Mouse (Mus musculus) CH12.LX (cell line): ENCODE results near the gene Atp2b2. TPM values are rescaled to one million over a fixed set of nuclear protein-coding genes. Genes with fewer than 3 reads are reported as not detected.

Experiments used
- DNase-seq: peaks from one replicate; pipeline ENCODE4 v3.0.0-alpha.2; 2013; ENCODE audit errors: extremely low read depth
- H3K27ac ChIP-seq: 2 replicates; pipeline ENCODE4 v1.5.1; 2012; ENCODE audit warnings: low read depth, mild to moderate bottlenecking, control low read depth, moderate library complexity; ENCODE audit not compliant: insufficient read depth
- H3K27me3 ChIP-seq: replicated peaks from 2 replicates; pipeline ENCODE3; 2012; ENCODE audit warnings: inconsistent platforms
- H3K36me3 ChIP-seq, 2 experiments: replicated peaks in 1 of 2; 2 replicates each; pipeline versions ENCODE3 to v1.6.1; 2012; ENCODE audit warnings: inconsistent platforms in 1 of 2, low read length in 1 of 2, mild to moderate bottlenecking in 1 of 2, mixed read lengths in 1 of 2, moderate library complexity in 1 of 2; ENCODE audit not compliant: control insufficient read depth in 1 of 2, insufficient read depth in 1 of 2
- H3K4me1 ChIP-seq, 2 experiments: 2 replicates each; pipeline ENCODE4 v1.6.1; 2012; ENCODE audit warnings: inconsistent platforms in 1 of 2, moderate library complexity in 1 of 2; ENCODE audit not compliant: insufficient read depth in 2 of 2, control insufficient read depth in 1 of 2
- H3K4me2 ChIP-seq: 2 replicates; pipeline ENCODE4 v1.6.1; 2012; ENCODE audit warnings: low read depth, mild to moderate bottlenecking, control low read depth; ENCODE audit not compliant: poor library complexity, insufficient read depth, severe bottlenecking
- H3K4me3 ChIP-seq, 3 experiments: fragments of 150-350 bp in 1 of 3; sonication (generic) in 1 of 3; replicated peaks in 1 of 3; 2 replicates each; pipeline versions ENCODE3 to v1.5.1; 2011 to 2012; ENCODE audit warnings: low read depth in 2 of 3, low read length in 2 of 3, mild to moderate bottlenecking in 2 of 3, moderate library complexity in 2 of 3, control low read depth in 1 of 3, improper control_type of control experiment in 1 of 3, inconsistent platforms in 1 of 3, mixed read lengths in 1 of 3; ENCODE audit not compliant: poor library complexity in 1 of 3
- H3K79me2 ChIP-seq: replicated peaks from 2 replicates; pipeline ENCODE4 v1.6.1; 2012; ENCODE audit warnings: mild to moderate bottlenecking, moderate library complexity; ENCODE audit not compliant: control insufficient read depth, poor library complexity, insufficient read depth, severe bottlenecking; ENCODE audit errors: extremely low read depth
- H3K9ac ChIP-seq: 2 replicates; pipeline ENCODE4 v1.6.1; 2012; ENCODE audit warnings: low read depth, mild to moderate bottlenecking, control low read depth, moderate library complexity; ENCODE audit not compliant: insufficient read depth
- H3K9me3 ChIP-seq: replicated peaks from 2 replicates; pipeline ENCODE3; 2012; ENCODE audit warnings: low read length, inconsistent platforms, mixed read lengths
- BHLHE40 ChIP-seq: IDR thresholded peaks from 2 replicates; pipeline ENCODE4 v1.6.1; 2011; ENCODE audit warnings: mild to moderate bottlenecking, low read depth, low read length, improper control_type of control experiment
- CHD2 ChIP-seq: IDR thresholded peaks from 2 replicates; pipeline ENCODE4 v1.6.1; 2011; ENCODE audit warnings: low read length, improper control_type of control experiment
- CTCF ChIP-seq, 2 experiments: IDR thresholded peaks in 1 of 2; conservative IDR thresholded peaks in 1 of 2; 2 replicates each; pipeline ENCODE4 v1.5.1; 2011 to 2012; ENCODE audit warnings: low read depth in 2 of 2, low read length in 2 of 2, improper control_type of control experiment in 1 of 2, inconsistent platforms in 1 of 2, mild to moderate bottlenecking in 1 of 2, moderate library complexity in 1 of 2
- E2F4 ChIP-seq: IDR thresholded peaks from 2 replicates; pipeline ENCODE4 v1.6.1; 2011; ENCODE audit warnings: low read depth, low read length, improper control_type of control experiment; ENCODE audit not compliant: insufficient replicate concordance
- ELF1 ChIP-seq: IDR thresholded peaks from 2 replicates; pipeline ENCODE4 v1.6.1; 2014; ENCODE audit warnings: low read depth, mild to moderate bottlenecking, inconsistent platforms, low read length, improper control_type of control experiment
- EP300 ChIP-seq: IDR thresholded peaks from 2 replicates; pipeline ENCODE4 v1.6.1; 2011; ENCODE audit warnings: low read length, improper control_type of control experiment
- ETS1 ChIP-seq: conservative IDR thresholded peaks from 2 replicates; pipeline ENCODE4 v1.6.1; 2012; ENCODE audit warnings: low read depth, mild to moderate bottlenecking, inconsistent platforms, low read length, improper control_type of control experiment, moderate library complexity
- HCFC1 ChIP-seq: IDR thresholded peaks from 2 replicates; pipeline ENCODE4 v1.6.1; 2012; ENCODE audit warnings: low read depth, mild to moderate bottlenecking, inconsistent platforms, low read length, improper control_type of control experiment
- IRF4 ChIP-seq: IDR thresholded peaks from 2 replicates; pipeline ENCODE4 v1.6.1; 2014; ENCODE audit warnings: low read depth, mild to moderate bottlenecking, inconsistent platforms, low read length, improper control_type of control experiment
- JUN ChIP-seq: IDR thresholded peaks from 2 replicates; pipeline ENCODE4 v1.6.1; 2011; ENCODE audit warnings: low read depth, mild to moderate bottlenecking, low read length, improper control_type of control experiment, moderate library complexity; ENCODE audit not compliant: insufficient read depth
- JUND ChIP-seq: conservative IDR thresholded peaks from 2 replicates; pipeline ENCODE4 v1.6.1; 2011; ENCODE audit warnings: low read depth, low read length, improper control_type of control experiment
- KAT2A ChIP-seq: IDR thresholded peaks from 2 replicates; pipeline ENCODE4 v1.6.1; 2012; ENCODE audit warnings: low read length, improper control_type of control experiment, inconsistent platforms; ENCODE audit not compliant: insufficient replicate concordance
- MAFK ChIP-seq: IDR thresholded peaks from 2 replicates; pipeline ENCODE4 v1.6.1; 2011; ENCODE audit warnings: low read length, improper control_type of control experiment; ENCODE audit not compliant: insufficient replicate concordance
- MAX ChIP-seq: IDR thresholded peaks from 2 replicates; pipeline ENCODE4 v1.6.1; 2011; ENCODE audit warnings: low read length, improper control_type of control experiment
- MAZ ChIP-seq: IDR thresholded peaks from 2 replicates; pipeline ENCODE4 v1.6.1; 2012; ENCODE audit warnings: low read depth, mild to moderate bottlenecking, inconsistent platforms, low read length, improper control_type of control experiment, moderate library complexity
- MEF2A ChIP-seq: IDR thresholded peaks from 2 replicates; pipeline ENCODE4 v1.6.1; 2014; ENCODE audit warnings: low read depth, mild to moderate bottlenecking, inconsistent platforms, low read length, improper control_type of control experiment, borderline replicate concordance
- MYC ChIP-seq: IDR thresholded peaks from 2 replicates; pipeline ENCODE4 v1.6.1; 2011; ENCODE audit warnings: low read depth, mild to moderate bottlenecking, improper control_type of control experiment, low read length
- NRF1 ChIP-seq: IDR thresholded peaks from 2 replicates; pipeline ENCODE4 v1.6.1; 2014; ENCODE audit warnings: low read depth, mild to moderate bottlenecking, inconsistent platforms, low read length, improper control_type of control experiment, moderate library complexity
- POLR2AphosphoS2 ChIP-seq: IDR thresholded peaks from 2 replicates; pipeline ENCODE4 v1.6.1; 2011; ENCODE audit warnings: low read depth, low read length, improper control_type of control experiment
- SIN3A ChIP-seq: IDR thresholded peaks from 2 replicates; pipeline ENCODE4 v1.6.1; 2012; ENCODE audit warnings: low read length, improper control_type of control experiment, inconsistent platforms
- SMC3 ChIP-seq: IDR thresholded peaks from 2 replicates; pipeline ENCODE4 v1.6.1; 2011; ENCODE audit warnings: low read depth, low read length, improper control_type of control experiment
- TCF12 ChIP-seq: IDR thresholded peaks from 2 replicates; pipeline ENCODE4 v1.6.1; 2014; ENCODE audit warnings: low read depth, mild to moderate bottlenecking, inconsistent platforms, low read length, improper control_type of control experiment
- UBTF ChIP-seq: IDR thresholded peaks from 2 replicates; pipeline ENCODE4 v1.6.1; 2012; ENCODE audit warnings: low read depth, mild to moderate bottlenecking, inconsistent platforms, low read length, improper control_type of control experiment, moderate library complexity
- USF1 ChIP-seq: IDR thresholded peaks from 2 replicates; pipeline ENCODE4 v1.6.1; 2014; ENCODE audit warnings: low read depth, mild to moderate bottlenecking, inconsistent platforms, low read length, improper control_type of control experiment
- USF2 ChIP-seq: conservative IDR thresholded peaks from 2 replicates; pipeline ENCODE4 v1.6.1; 2011; ENCODE audit warnings: low read depth, low read length, improper control_type of control experiment
- ZC3H11A ChIP-seq: IDR thresholded peaks from 2 replicates; pipeline ENCODE4 v1.6.1; 2012; ENCODE audit warnings: low read depth, mild to moderate bottlenecking, inconsistent platforms, low read length, improper control_type of control experiment
- ZMIZ1 ChIP-seq: IDR thresholded peaks from 2 replicates; pipeline ENCODE4 v1.6.1; 2012; ENCODE audit warnings: low read depth, mild to moderate bottlenecking, inconsistent platforms, low read length, improper control_type of control experiment
- dilution Hi-C: fragments of 300-500 bp; cut with MboI; formaldehyde crosslinking; loops from 2 replicates; pipeline ENCODE4 v1.14.3; 2020; ENCODE audit warnings: low sequenced_read_pairs; ENCODE audit not compliant: extremely low pct_unique_long_range_greater_than_20kb, extremely low pct_ligation_motif_present
- in situ Hi-C: fragments of 300-500 bp; cut with MboI; formaldehyde crosslinking; loops from 3 replicates; pipeline ENCODE4 v1.14.3; 2019; ENCODE audit warnings: low sequenced_read_pairs, low pct_ligation_motif_present, low pct_unique_long_range_greater_than_20kb, mixed read lengths
- polyA plus RNA-seq: library from polyadenylated mRNA; unstranded; fragments of >175 nt; gene quantifications from 2 replicates; pipeline ENCODE4 v1.2.1, GENCODE M21; 2012; ENCODE audit warnings: low read depth; ENCODE audit not compliant: insufficient read length
- total RNA-seq, 2 experiments: library from RNA; depleted of rRNA; stranded (reverse); fragments of 300-350 nt in 1 of 2; fragments of >200 nt in 1 of 2; gene quantifications; 2 replicates each; pipeline ENCODE4 v1.2.3; 2012 to 2014

Atp2b2 gene
- total and polyA plus RNA-seq, 3 experiments, result not detected

GRCm38 (mm10) chr6:113714797-113715196 lies 327.6 kb downstream of the Atp2b2 start:
- no peaks in the 10 kb centered on the region for H3K9me3 ChIP-seq
- H3K27me3 ChIP-seq, result no peaks in the 10 kb centered on the region
- H3K79me2 ChIP-seq, result no peaks in the 10 kb centered on the region; the same call in 1 of the 2 replicates
- no peak for DNase-seq
- peaks cover 80 to 95% of the 10 kb centered on the region in 2 experiments for H3K36me3 ChIP-seq
- dilution Hi-C loops, result no loop called here
- H3K9ac ChIP-seq, result no peak overlapping the region
- no peak overlapping the region for H3K4me3 ChIP-seq
- peaks cover 11 to 33% of the 10 kb centered on the region in 2 experiments for H3K4me1 ChIP-seq
- peak overlapping the region; percentile 62 for H3K27ac ChIP-seq
- no peak overlapping the region for H3K4me2 ChIP-seq
- TF ChIP-seq CTCF (conservative IDR thresholded peaks at IDR 0.05 in 1 of 2, IDR thresholded peaks at IDR 0.05 in 1 of 2; ENCODE audit: low read depth in 2 of 2, low read length in 2 of 2) (no peak), KAT2A (no peak), SIN3A (no peak), NRF1 (no peak), ELF1 (no peak), MAX (no peak)
- TF ChIP-seq, all 38 proteins: peak for 0
- in situ Hi-C loops, result no loop called here

DNA sequence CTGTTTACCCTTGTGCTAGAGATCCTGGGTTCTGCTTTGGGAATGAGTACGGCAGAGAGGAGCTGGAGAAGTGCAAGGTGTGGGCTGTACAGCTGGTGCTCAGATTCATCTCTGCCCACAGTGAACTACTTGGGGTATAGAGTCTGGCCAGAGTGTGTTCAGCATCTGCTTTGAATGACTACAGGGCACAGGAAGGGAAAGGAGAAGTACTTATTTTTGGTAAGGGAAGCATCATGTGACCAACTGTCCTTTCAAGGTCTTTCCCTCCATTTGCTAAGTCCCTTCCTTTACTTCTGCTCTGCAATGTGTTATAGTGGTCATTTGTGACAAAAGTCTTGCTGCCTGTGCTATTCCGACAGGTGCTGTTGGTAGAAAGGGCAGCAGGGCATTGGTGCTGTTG lies 328.1 kb downstream of the Atp2b2 start:
- Histone ChIP-seq H3K27ac (peak overlapping the region; percentile 62), H3K27me3 (no peaks in the 10 kb centered on the region), H3K4me2 (no peak overlapping the region), H3K79me2 (no peaks in the 10 kb centered on the region; the same call in 1 of the 2 replicates), H3K9me3 (no peaks in the 10 kb centered on the region), H3K36me3 (peaks cover 81 to 95% of the 10 kb centered on the region in 2 experiments), H3K4me1 (peaks cover 11 to 33% of the 10 kb centered on the region in 2 experiments), H3K9ac (no peak overlapping the region), H3K4me3 (no peak overlapping the region)
- peak; percentile 71 for DNase-seq
- in situ Hi-C loops, result no loop called here
- TF ChIP-seq E2F4 (no peak), MAZ (no peak), IRF4 (0 out of 2 replicates have a peak, but pooled peaks have one; percentile 8), JUND (no peak), MAX (peak; percentile 45; the same call in 1 of the 2 replicates), USF2 (peak; percentile 82), POLR2AphosphoS2 (no peak), EP300 (peak; percentile 70), MYC (0 out of 2 replicates have a peak, but pooled peaks have one; percentile 9), UBTF (no peak), BHLHE40 (peak; percentile 66), ZMIZ1 (no peak), ELF1 (no peak), CHD2 (no peak), MEF2A (peak; percentile 95), CTCF (conservative IDR thresholded peaks at IDR 0.05 in 1 of 2, IDR thresholded peaks at IDR 0.05 in 1 of 2; ENCODE audit: low read depth in 2 of 2, low read length in 2 of 2) (no peak), ZC3H11A (no peak), USF1 (peak; percentile 73), MAFK (no peak), HCFC1 (no peak), TCF12 (0 out of 2 replicates have a peak, but pooled peaks have one; percentile 17), SIN3A (no peak), SMC3 (no peak), JUN (no peak), ETS1 (peak; percentile 30; the same call in 1 of the 2 replicates)
- dilution Hi-C loops, result no loop called here
